Mouse (Mus musculus) embryonic facial prominence, embryonic 15.5 days (tissue): ENCODE measurements around the gene Crtc1. TPM values are rescaled to one million over a fixed set of nuclear protein-coding genes. Genes with fewer than 3 reads are reported as not detected.

Experiments used
- ATAC-seq: fragments of 200-750 bp; cut with Nextera tagmentation; 2 replicates; pipeline ENCODE4 v1.8.0; 2017; ENCODE audit warnings: low read depth, moderate TSS enrichment; ENCODE audit not compliant: insufficient number of reproducible peaks, low FRiP score, low TSS enrichment
- H3K27ac ChIP-seq: fragments of 300-500 bp; sonication (generic); replicated peaks from 2 replicates; pipeline ENCODE4 v1.5.1; 2015; ENCODE audit warnings: mild to moderate bottlenecking, inconsistent platforms
- H3K27me3 ChIP-seq: fragments of 300-500 bp; sonication (generic); 2 replicates; pipeline ENCODE4 v1.6.1; 2015; ENCODE audit warnings: inconsistent platforms
- H3K36me3 ChIP-seq: fragments of 300-500 bp; sonication (generic); 2 replicates; pipeline ENCODE4 v1.6.1; 2015; ENCODE audit warnings: mild to moderate bottlenecking, inconsistent platforms
- H3K4me1 ChIP-seq: fragments of 300-500 bp; sonication (generic); 2 replicates; pipeline ENCODE4 v1.6.1; 2015; ENCODE audit warnings: inconsistent platforms
- H3K4me2 ChIP-seq: fragments of 300-500 bp; sonication (generic); replicated peaks from 2 replicates; pipeline ENCODE4 v1.6.1; 2015; ENCODE audit warnings: mild to moderate bottlenecking, inconsistent platforms
- H3K4me3 ChIP-seq: fragments of 300-500 bp; sonication (generic); replicated peaks from 2 replicates; pipeline ENCODE4 v1.5.1; 2015; ENCODE audit warnings: mild to moderate bottlenecking, inconsistent platforms
- H3K9ac ChIP-seq: fragments of 300-500 bp; sonication (generic); 2 replicates; pipeline ENCODE4 v1.6.1; 2015; ENCODE audit warnings: inconsistent platforms
- H3K9me3 ChIP-seq: fragments of 300-500 bp; sonication (generic); replicated peaks from 2 replicates; pipeline ENCODE4 v1.6.1; 2016; ENCODE audit warnings: inconsistent platforms
- WGBS: fragments of 180-500 bp; shearing (Covaris S2); methylation state at CpG from one replicate; pipeline ENCODE4 v1.1.7; 2015; 5-methylcytosine and 5-hydroxymethylcytosine counted together
- polyA plus RNA-seq: library from polyadenylated mRNA; unstranded; fragments of >200 nt; fragmentation: Nextera tagmentation; extraction: Ambion mirVana; gene quantifications from 2 replicates; pipeline ENCODE4 v1.2.1, GENCODE M21; 2015

Gene Crtc1
- polyA plus RNA-seq, 1 experiment from 2014 or later = 24.4 TPM

- ATAC-seq = no peak
- H3K27me3 ChIP-seq = peaks cover 45% of the 10 kb centered on the region
Observed at GRCm38 (mm10) chr8:70380069-70380468, 59.3 kb downstream of the Crtc1 start.

GRCm38 (mm10) chr8:70377049-70377448 is 62.3 kb downstream of the Crtc1 start:
- no peaks in the 10 kb centered on the region for H3K36me3 ChIP-seq
- ATAC-seq = no peak
- 0 out of 2 replicates have a peak overlapping the region, but pooled peaks have one; percentile 30 for H3K4me2 ChIP-seq
- H3K27me3 ChIP-seq = peaks cover 75% of the 10 kb centered on the region
- no peak overlapping the region for H3K27ac ChIP-seq
- no peak overlapping the region for H3K9ac ChIP-seq
- H3K4me1 ChIP-seq = peaks cover 36% of the 10 kb centered on the region
- H3K4me3 ChIP-seq = no peak overlapping the region
- WGBS = 15% methylated on average over 15 of the region's 15 CpGs
- H3K9me3 ChIP-seq = no peaks in the 10 kb centered on the region

More at GRCm38 (mm10) chr8:70380069-70380468, 59.3 kb downstream of the Crtc1 start:
- Histone ChIP-seq H3K9me3 (no peaks in the 10 kb centered on the region), H3K4me2 (no peak overlapping the region), H3K27ac (no peak overlapping the region), H3K4me3 (no peak overlapping the region), H3K36me3 (peaks cover 7% of the 10 kb centered on the region; the same call in 1 of the 2 replicates), H3K9ac (no peak overlapping the region), H3K4me1 (peaks cover 16% of the 10 kb centered on the region)
- WGBS = 78% methylated on average over 12 of the region's 12 CpGs

- Histone ChIP-seq H3K27ac (no peak overlapping the region), H3K4me3 (peak overlapping the region; percentile 18), H3K36me3 (no peaks in the 10 kb centered on the region), H3K9me3 (no peaks in the 10 kb centered on the region), H3K4me1 (peaks cover 36% of the 10 kb centered on the region), H3K27me3 (peaks cover 83% of the 10 kb centered on the region), H3K9ac (no peak overlapping the region), H3K4me2 (peak overlapping the region; percentile 30; the same call in 1 of the 2 replicates)
- 6% methylated on average over 37 of the region's 37 CpGs for WGBS
- no peak for ATAC-seq
Observed at GRCm38 (mm10) chr8:70376275-70376741, 63.1 kb downstream of the Crtc1 start.

- Histone ChIP-seq H3K4me2 (peak overlapping the region; percentile 80; the same call in 1 of the 2 replicates), H3K9ac (no peak overlapping the region), H3K4me1 (peaks cover 36% of the 10 kb centered on the region), H3K27me3 (peaks cover 83% of the 10 kb centered on the region), H3K4me3 (peak overlapping the region; percentile 45; the same call in 1 of the 2 replicates), H3K9me3 (no peaks in the 10 kb centered on the region), H3K27ac (no peak overlapping the region), H3K36me3 (no peaks in the 10 kb centered on the region)
- no peak for ATAC-seq
- 6% methylated on average over 35 of the region's 35 CpGs for WGBS
Observed at GRCm38 (mm10) chr8:70375212-70375859, 64.0 kb downstream of the Crtc1 start.

- H3K9me3 ChIP-seq = no peaks in the 10 kb centered on the region
- H3K36me3 ChIP-seq = no peaks in the 10 kb centered on the region
- peaks cover 36% of the 10 kb centered on the region for H3K4me1 ChIP-seq
- ATAC-seq = peak; percentile 58
- peak overlapping the region; percentile 45 for H3K4me3 ChIP-seq
- H3K27me3 ChIP-seq = peaks cover 81% of the 10 kb centered on the region
- under 1% methylated on average over 46 of the region's 53 CpGs for WGBS
- peak overlapping the region; percentile 80 for H3K4me2 ChIP-seq
- H3K9ac ChIP-seq = no peak overlapping the region
- no peak overlapping the region for H3K27ac ChIP-seq
Observed at GRCm38 (mm10) chr8:70374318-70374927, 65.0 kb downstream of the Crtc1 start.

GRCm38 (mm10) chr8:70373397-70374317 is 65.7 kb downstream of the Crtc1 start, which contains the start of gene Comp:
Comp (plus strand) TSS chr8:70373558.
- no peak for ATAC-seq
- no peaks in the 10 kb centered on the region for H3K36me3 ChIP-seq
- H3K27me3 ChIP-seq = peaks cover 73% of the 10 kb centered on the region
- no peaks in the 10 kb centered on the region for H3K9me3 ChIP-seq
- 4% methylated on average over 47 of the region's 47 CpGs for WGBS
- peaks cover 36% of the 10 kb centered on the region for H3K4me1 ChIP-seq
- H3K27ac ChIP-seq = no peak within 1 kb of the TSS
- H3K4me3 ChIP-seq = peak within 1 kb of the TSS; percentile 45
- H3K4me2 ChIP-seq = peak within 1 kb of the TSS; percentile 80
- H3K9ac ChIP-seq = no peak within 1 kb of the TSS; the same call in 1 of the 2 replicates

GRCm38 (mm10) chr8:70371951-70372350 is 67.4 kb downstream of the Crtc1 start:
- Histone ChIP-seq H3K4me1 (peaks cover 36% of the 10 kb centered on the region), H3K36me3 (no peaks in the 10 kb centered on the region), H3K9me3 (no peaks in the 10 kb centered on the region), H3K4me3 (no peak overlapping the region), H3K9ac (no peak overlapping the region), H3K27me3 (peaks cover 56% of the 10 kb centered on the region), H3K4me2 (no peak overlapping the region), H3K27ac (no peak overlapping the region)
- no peak for ATAC-seq
- 27% methylated on average over 6 of the region's 6 CpGs for WGBS

- 71% methylated on average over 7 of the region's 7 CpGs for WGBS
- Histone ChIP-seq H3K27me3 (peaks cover 42% of the 10 kb centered on the region), H3K4me1 (peaks cover 24% of the 10 kb centered on the region), H3K4me3 (no peak overlapping the region), H3K9me3 (no peaks in the 10 kb centered on the region), H3K4me2 (no peak overlapping the region), H3K27ac (no peak overlapping the region), H3K36me3 (no peaks in the 10 kb centered on the region), H3K9ac (no peak overlapping the region)
- ATAC-seq = no peak
Observed at GRCm38 (mm10) chr8:70370476-70370875, 68.9 kb downstream of the Crtc1 start.

GRCm38 (mm10) chr8:70366588-70366987 is 72.8 kb downstream of the Crtc1 start:
- H3K36me3 ChIP-seq = no peaks in the 10 kb centered on the region
- no peak overlapping the region for H3K4me2 ChIP-seq
- ATAC-seq = no peak
- H3K4me3 ChIP-seq = no peak overlapping the region
- no peak overlapping the region for H3K9ac ChIP-seq
- H3K27me3 ChIP-seq = peaks cover 7% of the 10 kb centered on the region
- peaks cover 4% of the 10 kb centered on the region; the same call in 1 of the 2 replicates for H3K4me1 ChIP-seq
- 59% methylated on average over 5 of the region's 5 CpGs for WGBS
- H3K27ac ChIP-seq = no peak overlapping the region
- H3K9me3 ChIP-seq = no peaks in the 10 kb centered on the region

- no peak overlapping the region for H3K4me2 ChIP-seq
- WGBS = 19% methylated on average over 5 of the region's 5 CpGs
- H3K9ac ChIP-seq = no peak overlapping the region
- no peaks in the 10 kb centered on the region for H3K9me3 ChIP-seq
- H3K4me1 ChIP-seq = peaks cover 4% of the 10 kb centered on the region; the same call in 1 of the 2 replicates
- H3K4me3 ChIP-seq = no peak overlapping the region
- H3K36me3 ChIP-seq = no peaks in the 10 kb centered on the region
- H3K27me3 ChIP-seq = peaks cover 4% of the 10 kb centered on the region; the same call in 1 of the 2 replicates
- no peak overlapping the region for H3K27ac ChIP-seq
- ATAC-seq = no peak
Observed at GRCm38 (mm10) chr8:70364066-70364465, 75.3 kb downstream of the Crtc1 start.
